Mouse (Mus musculus) erythroblast, embryonic 14.5 days (primary cell): ENCODE measurements at regions not wholly inside any gene's neighbourhood (a gene's known extent, or its start where the extent isn't known, plus 50 kb on each side); places are given as distances from the start of the nearest gene placed in this dataset.

Source experiments
- GATA1 ChIP-seq: IDR thresholded peaks from 2 replicates; pipeline ENCODE4 v1.6.1; 2012; ENCODE audit warnings: low read length, inconsistent platforms, mixed read lengths
- TAL1 ChIP-seq: IDR thresholded peaks from 3 replicates; pipeline ENCODE4 v1.6.1; 2012; ENCODE audit warnings: low read length, inconsistent platforms, mixed read lengths

GRCm38 (mm10) chr1:35162506-35162905 lies 312.7 kb downstream of the Plekhb2 start:
- TF ChIP-seq TAL1: no peak
- no peak for TF ChIP-seq GATA1
